8 mouse cellular contexts compared by ENCODE assay signal in the genomic region with DNA sequence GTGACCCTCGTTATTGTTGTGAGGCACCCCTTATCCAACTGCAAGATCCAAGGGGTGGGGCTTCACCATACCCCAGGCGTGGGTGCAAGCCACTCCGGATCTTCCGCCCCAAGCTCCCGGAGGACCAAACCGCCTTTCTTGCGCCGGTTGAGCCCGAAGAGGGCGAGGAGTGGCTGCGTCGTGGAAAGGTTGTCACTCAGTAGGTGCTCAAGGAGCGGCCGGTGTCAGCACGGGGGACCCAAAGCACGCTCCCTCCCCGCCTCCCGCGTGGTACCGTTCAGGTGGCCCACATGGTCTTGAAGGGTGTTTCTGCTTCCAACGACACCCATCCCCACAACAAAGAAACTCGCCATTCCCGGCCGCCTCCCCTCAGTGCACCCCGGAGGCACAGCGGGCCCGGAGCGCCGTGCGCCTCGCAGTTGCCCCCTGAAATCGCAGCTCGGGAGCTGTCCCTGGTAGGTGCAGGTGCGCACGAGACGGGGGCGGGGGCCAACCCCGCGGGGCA. TPM values are rescaled to one million over a fixed set of nuclear protein-coding genes. Genes with fewer than 3 reads are reported as not detected.
DNase-seq lines count a peak whose midpoint lies in the region; ATAC-seq and TF ChIP-seq lines count a peak whose summit lies in the region.

A gene (plus strand): TSS at position 146 of the 505 bp plus-strand sequence.

- peak within 1 kb of the TSS; percentile 63 for H3K4me2 ChIP-seq in hindbrain, postnatal 0 days (ENCODE audit: low read depth, low read length)
- H3K4me2 ChIP-seq in midbrain, embryonic 11.5 days = peak within 1 kb of the TSS; percentile 95

- peak; percentile 52 for ATAC-seq in hindbrain, postnatal 0 days
- peak; percentile 69 for ATAC-seq in midbrain, embryonic 11.5 days (ENCODE audit: low FRiP score)

- no peaks in the 10 kb centered on the region for H3K9me3 ChIP-seq in hindbrain, postnatal 0 days (ENCODE audit: low read length)
- H3K9me3 ChIP-seq in limb, embryonic 10.5 days (replicated peaks) = no peaks in the 10 kb centered on the region
- H3K9me3 ChIP-seq in midbrain, embryonic 11.5 days (ENCODE audit: control insufficient read depth, low read length) = no peaks in the 10 kb centered on the region

- H3K27me3 ChIP-seq in spleen, adult 2 months (ENCODE audit: control insufficient read depth, insufficient read depth, low read length) = no peaks in the 10 kb centered on the region; the same call in 1 of the 2 replicates
- no peaks in the 10 kb centered on the region for H3K27me3 ChIP-seq in hindbrain, postnatal 0 days (ENCODE audit: insufficient read depth, low read length)
- H3K27me3 ChIP-seq in limb, embryonic 10.5 days (ENCODE audit: low read depth, poor library complexity, severe bottlenecking) = no peaks in the 10 kb centered on the region
- H3K27me3 ChIP-seq in midbrain, embryonic 11.5 days (ENCODE audit: control insufficient read depth, insufficient read depth, low read length) = no peaks in the 10 kb centered on the region

- WGBS in spleen, adult 2 months = under 1% methylated on average over 39 of the region's 39 CpGs
- WGBS in hindbrain, postnatal 0 days = under 1% methylated on average over 39 of the region's 39 CpGs
- under 1% methylated on average over 39 of the region's 39 CpGs for WGBS in limb, embryonic 10.5 days
- under 1% methylated on average over 39 of the region's 39 CpGs for WGBS in midbrain, embryonic 11.5 days

- H3K36me3 ChIP-seq in spleen, adult 2 months (ENCODE audit: control insufficient read depth, insufficient read depth, low read length) = no peaks in the 10 kb centered on the region; the same call in 1 of the 2 replicates
- H3K36me3 ChIP-seq in hindbrain, postnatal 0 days (ENCODE audit: insufficient read depth, low read length) = no peaks in the 10 kb centered on the region
- H3K36me3 ChIP-seq in limb, embryonic 10.5 days = peaks cover 12% of the 10 kb centered on the region
- H3K36me3 ChIP-seq in midbrain, embryonic 11.5 days (ENCODE audit: control insufficient read depth, insufficient read depth, low read length) = no peaks in the 10 kb centered on the region; the same call in 1 of the 2 replicates

- peak within 1 kb of the TSS; percentile 89 for H3K4me3 ChIP-seq in spleen, adult 2 months (ENCODE audit: extremely low read depth, insufficient read depth, insufficient read length)
- peak within 1 kb of the TSS; percentile 80 for H3K4me3 ChIP-seq in cortical plate, adult 2 months (ENCODE audit: insufficient read depth, low read length)
- peak within 1 kb of the TSS; percentile 95 for H3K4me3 ChIP-seq in hindbrain, postnatal 0 days (ENCODE audit: low read length)
- peak within 1 kb of the TSS; percentile 84 for H3K4me3 ChIP-seq in limb, embryonic 10.5 days
- H3K4me3 ChIP-seq in midbrain, embryonic 11.5 days (ENCODE audit: low read depth, low read length) = peak within 1 kb of the TSS; percentile 99

- peaks cover 3% of the 10 kb centered on the region; the same call in 1 of the 2 replicates for H3K4me1 ChIP-seq in spleen, adult 2 months (ENCODE audit: control insufficient read depth, insufficient read depth, insufficient read length)
- H3K4me1 ChIP-seq in cortical plate, adult 2 months (ENCODE audit: control insufficient read depth, insufficient read depth, low read length) = peaks cover 9% of the 10 kb centered on the region; the same call in 1 of the 2 replicates
- H3K4me1 ChIP-seq in hindbrain, postnatal 0 days (ENCODE audit: insufficient read depth, low read length) = peaks cover 16% of the 10 kb centered on the region
- peaks cover 18% of the 10 kb centered on the region for H3K4me1 ChIP-seq in limb, embryonic 10.5 days
- peaks cover 13% of the 10 kb centered on the region for H3K4me1 ChIP-seq in midbrain, embryonic 11.5 days (ENCODE audit: control insufficient read depth, insufficient read depth, low read length)

- H3K27ac ChIP-seq in spleen, adult 2 months (ENCODE audit: insufficient read depth, low read length) = peak within 1 kb of the TSS; percentile 100
- H3K27ac ChIP-seq in cortical plate, adult 2 months (ENCODE audit: insufficient read depth, low read length) = peak within 1 kb of the TSS; percentile 100
- peak within 1 kb of the TSS; percentile 100 for H3K27ac ChIP-seq in hindbrain, postnatal 0 days
- peak within 1 kb of the TSS; percentile 100 for H3K27ac ChIP-seq in limb, embryonic 10.5 days
- peak within 1 kb of the TSS; percentile 100 for H3K27ac ChIP-seq in midbrain, embryonic 11.5 days (ENCODE audit: low read depth, low read length)

- H3K9ac ChIP-seq in hindbrain, postnatal 0 days (replicated peaks; ENCODE audit: low read length) = peak within 1 kb of the TSS; percentile 100
- peak within 1 kb of the TSS; percentile 100 for H3K9ac ChIP-seq in midbrain, embryonic 11.5 days (ENCODE audit: low read length)

- TF ChIP-seq POLR2A in spleen, adult 2 months (IDR thresholded peaks at IDR 0.05; ENCODE audit: low read depth, low read length) = no peak; the same call in 1 of the 2 replicates
- peak; percentile 62; the same call in 1 of the 2 replicates for TF ChIP-seq POLR2A in cortical plate, adult 2 months (IDR thresholded peaks at IDR 0.05; ENCODE audit: extremely low read depth, insufficient read depth, low read length)

- DNase-seq in spleen, adult 2 months (ENCODE audit: low read depth in 1 of 2, low spot score in 2 of 2) = peak in 1 of 2 experiments; percentile 36
- DNase-seq in spleen, postnatal 14 days (ENCODE audit: low spot score in 2 of 2) = no peak
- no peak for DNase-seq in gastrocnemius, postnatal 10 days
- DNase-seq in hindbrain, postnatal 0 days (ENCODE audit: low spot score) = peak; percentile 67
- no peak for DNase-seq in limb, embryonic 10.5 days (ENCODE audit: low spot score)
- no peak for DNase-seq in midbrain, embryonic 11.5 days (ENCODE audit: low spot score, missing footprints)
- DNase-seq in spleen, postnatal 10 days (ENCODE audit: low spot score in 2 of 2) = no peak

- TF ChIP-seq CTCF in spleen, adult 2 months (IDR thresholded peaks at IDR 0.05; ENCODE audit: extremely low read depth, insufficient read depth, insufficient read length, insufficient replicate concordance) = no peak
- TF ChIP-seq CTCF in cortical plate, adult 2 months (IDR thresholded peaks at IDR 0.05; ENCODE audit: extremely low read depth, insufficient read depth, low read length) = no peak
- 0 out of 2 replicates have a peak, but pooled peaks have one; percentile 2 for TF ChIP-seq CTCF in hindbrain, postnatal 0 days (IDR thresholded peaks at IDR 0.05; ENCODE audit: low read depth)

RNA-seq across cellular contexts. Expression of the gene that starts here (rescaled TPM):
- polyA plus RNA-seq in spleen, adult 2 months (2012; rRNA removed) = 13.9 and 14.2 TPM in 2 replicates
- 26.7 and 29.1 TPM in 2 replicates for polyA plus RNA-seq in cortical plate, adult 2 months (2012; rRNA removed)
- total RNA-seq in gastrocnemius, postnatal 10 days (2021) = 10 to 100 TPM; 25.0 to 32.5 TPM
- total RNA-seq in hindbrain, postnatal 0 days (2014; rRNA removed) = 43.5 and 54.8 TPM in 2 replicates
- polyA plus RNA-seq in hindbrain, postnatal 0 days (2015; fragmentation: Nextera tagmentation; extraction: Ambion mirVana) = 32.8 and 35.0 TPM in 2 replicates
- 21.4 and 29.2 TPM in 2 replicates for polyA plus RNA-seq in limb, embryonic 10.5 days (2016; fragmentation: Nextera tagmentation; extraction: Ambion mirVana)
- polyA plus RNA-seq in midbrain, embryonic 11.5 days (2014; fragmentation: Nextera tagmentation; extraction: Ambion mirVana) = 40.3 and 45.1 TPM in 2 replicates
